Mouse (Mus musculus) activated CD4-positive, CD25-positive, alpha-beta regulatory T cell, adult 4 months (primary cell): ENCODE data around the gene Zfp691. TPM values are rescaled to one million over a fixed set of nuclear protein-coding genes. Genes with fewer than 3 reads are reported as not detected.

Experiments used
- ATAC-seq: one replicate; pipeline ENCODE4 v1.8.0; 2017
- polyA plus RNA-seq, 2 experiments: library from polyadenylated mRNA; unstranded; fragments of 100-300 nt; shearing (Covaris generic); gene quantifications; one replicate each; pipeline ENCODE4 v1.2.1; 2017

Zfp691 gene
- polyA plus RNA-seq, 2 experiments from 2014 or later, result 4.6 to 5.9 TPM

DNA sequence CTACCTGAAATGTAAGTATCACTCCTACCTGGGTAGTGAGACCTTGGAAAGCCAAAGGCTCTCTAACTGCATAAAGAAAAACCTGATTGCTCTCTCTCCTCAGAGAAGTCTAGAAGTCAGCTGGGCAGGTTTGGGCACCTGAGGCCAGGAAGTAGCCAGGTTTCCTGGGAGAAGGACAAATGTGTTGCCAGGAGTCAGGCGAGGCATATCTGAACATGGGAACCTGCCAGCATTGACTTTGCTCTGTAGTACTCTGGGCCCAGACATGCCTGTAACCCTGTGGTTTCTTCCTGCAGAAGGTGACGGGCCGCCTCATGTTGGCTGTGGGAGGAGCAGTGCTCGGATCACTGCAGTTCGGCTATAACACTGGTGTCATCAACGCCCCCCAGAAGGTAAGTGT, 53.9 kb downstream of the Zfp691 start:
- ATAC-seq, result no peak

Other genes starting within 250 kb of the Zfp691 start
- gene Olfr1328, start 235.6 kb downstream of the Zfp691 start, polyA plus RNA-seq, result not detected
- not detected for gene Lao1, start 212.6 kb downstream of the Zfp691 start, polyA plus RNA-seq
- gene Slc2a1, start 65.5 kb downstream of the Zfp691 start, polyA plus RNA-seq, result 10 to 100 TPM; 27.6 to 29.1 TPM
- 1 to 10 TPM in 1 of 2 experiments, not detected in 1; 1.1 TPM for gene Ermap, start 15.8 kb upstream of the Zfp691 start, polyA plus RNA-seq
- 10 to 100 TPM; 63.6 to 67.8 TPM for gene Svbp, start 21.1 kb upstream of the Zfp691 start, polyA plus RNA-seq
- under 1 TPM in 1 of 2 experiments, not detected in 1; 0.26 TPM for gene Tmem269, start 44.0 kb upstream of the Zfp691 start, polyA plus RNA-seq
- gene AU022252, start 58.5 kb upstream of the Zfp691 start, polyA plus RNA-seq, result 1 to 10 TPM; 8.0 to 9.2 TPM
- gene P3h1, start 58.7 kb upstream of the Zfp691 start, polyA plus RNA-seq, result 1 to 10 TPM; 1.1 to 1.6 TPM
- not detected for gene Cldn19, start 81.2 kb upstream of the Zfp691 start, polyA plus RNA-seq
- 100 to 1,000 TPM; 172 to 180 TPM for gene Ybx1, start 120.4 kb upstream of the Zfp691 start, polyA plus RNA-seq
- 10 to 100 TPM; 38.7 to 42.8 TPM for gene Ppih, start 146.4 kb upstream of the Zfp691 start, polyA plus RNA-seq
- gene Ccdc30, start 241.3 kb upstream of the Zfp691 start, polyA plus RNA-seq, result 1 to 10 TPM; 4.9 to 8.4 TPM
- 10 to 100 TPM; 57.1 to 59.9 TPM for gene Ppcs, start 248.2 kb upstream of the Zfp691 start, polyA plus RNA-seq
- gene Zmynd12, start 248.6 kb upstream of the Zfp691 start, polyA plus RNA-seq, result not detected